Mouse (Mus musculus) liver, embryonic 14.5 days (tissue): Measurements from ENCODE around the gene Nup210. TPM values are rescaled to one million over a fixed set of nuclear protein-coding genes. Genes with fewer than 3 reads are reported as not detected.

ENCODE experiments used
- ATAC-seq: fragments of 200-750 bp; cut with Nextera tagmentation; 2 replicates; pipeline ENCODE4 v1.8.0; 2017; ENCODE audit warnings: moderate number of reproducible peaks, mild to moderate bottlenecking, moderate library complexity; ENCODE audit not compliant: insufficient read depth
- DNase-seq, 3 experiments: peaks; one replicate each; pipeline ENCODE4 v3.0.0-alpha.2; 2012 to 2013; ENCODE audit warnings: low read depth in 3 of 3, low spot score in 3 of 3
- H3K27ac ChIP-seq: fragments of 300-500 bp; sonication (generic); 2 replicates; pipeline ENCODE4 v1.5.1; 2014; ENCODE audit warnings: moderate library complexity, mild to moderate bottlenecking, control low read depth, inconsistent platforms
- H3K27me3 ChIP-seq: fragments of 300-500 bp; sonication (generic); 2 replicates; pipeline ENCODE4 v1.6.1; 2014; ENCODE audit warnings: mild to moderate bottlenecking, low read length, moderate library complexity; ENCODE audit not compliant: control insufficient read depth, insufficient read depth
- H3K36me3 ChIP-seq: fragments of 300-500 bp; sonication (generic); replicated peaks from 2 replicates; pipeline ENCODE4 v1.6.1; 2014; ENCODE audit warnings: low read depth; ENCODE audit not compliant: control insufficient read depth, insufficient read depth
- H3K4me1 ChIP-seq, 2 experiments: fragments of 200-500 bp in 1 of 2; fragments of 300-500 bp in 1 of 2; sonication (generic) in 1 of 2; replicated peaks; 2 replicates each; pipeline ENCODE4 v1.6.1; 2012 to 2014; ENCODE audit warnings: antibody characterized with exemption in 1 of 2, inconsistent platforms in 1 of 2, low read length in 1 of 2; ENCODE audit not compliant: control insufficient read depth in 2 of 2, insufficient read depth in 2 of 2
- H3K4me2 ChIP-seq: fragments of 300-500 bp; sonication (generic); 2 replicates; pipeline ENCODE4 v1.6.1; 2014; ENCODE audit warnings: low read depth, mild to moderate bottlenecking, control low read depth, moderate library complexity
- H3K4me3 ChIP-seq, 2 experiments: fragments of 200-500 bp in 1 of 2; fragments of 300-500 bp in 1 of 2; sonication (generic) in 1 of 2; 2 replicates each; pipeline ENCODE4 v1.5.1; 2012 to 2014; ENCODE audit warnings: low read depth in 2 of 2, low read length in 2 of 2, mild to moderate bottlenecking in 2 of 2, control low read depth in 1 of 2, inconsistent platforms in 1 of 2, moderate library complexity in 1 of 2; ENCODE audit not compliant: insufficient read depth in 1 of 2
- H3K9ac ChIP-seq: fragments of 300-500 bp; sonication (generic); replicated peaks from 2 replicates; pipeline ENCODE4 v1.6.1; 2014; ENCODE audit warnings: mild to moderate bottlenecking, control low read depth, moderate library complexity
- H3K9me3 ChIP-seq: fragments of 300-500 bp; sonication (generic); 2 replicates; pipeline ENCODE4 v1.6.1; 2016; ENCODE audit warnings: low read length, mixed read lengths; ENCODE audit not compliant: control insufficient read depth
- CTCF ChIP-seq: IDR thresholded peaks from 2 replicates; pipeline ENCODE4 v1.5.1; 2016; ENCODE audit warnings: antibody characterized with exemption, low read depth, control low read depth
- EP300 ChIP-seq: IDR thresholded peaks from 2 replicates; pipeline ENCODE4 v1.6.1; 2016; ENCODE audit warnings: antibody characterized with exemption, low read depth
- WGBS: fragments of 180-500 bp; shearing (Covaris S2); extraction: QIAGEN DNeasy Blood & Tissue Kit; methylation state at CpG from one replicate; pipeline ENCODE4 v1.1.7; 2014; ENCODE audit not compliant: insufficient replicate concordance; 5-methylcytosine and 5-hydroxymethylcytosine counted together
- polyA plus RNA-seq, 2 experiments: library from polyadenylated mRNA; depleted of rRNA in 1 of 2; stranded (reverse) in 1 of 2; unstranded in 1 of 2; fragments of >200 nt; fragmentation: Nextera tagmentation in 1 of 2; extraction: Ambion mirVana in 1 of 2; gene quantifications; 2 replicates each; pipeline versions ENCODE4 v1.2.1 to v1.2.3; 2012 to 2014

The Nup210 gene
- polyA plus RNA-seq, 2 experiments, result 32.4 to 35.1 TPM

GRCm38 (mm10) chr6:90999176-90999575, 117.5 kb downstream of the Nup210 start:
- Histone ChIP-seq H3K9me3 (no peaks in the 10 kb centered on the region), H3K9ac (no peak overlapping the region), H3K4me1 (peaks cover 29 to 44% of the 10 kb centered on the region in 2 experiments), H3K27me3 (no peaks in the 10 kb centered on the region), H3K36me3 (no peaks in the 10 kb centered on the region), H3K4me3 (no peak overlapping the region), H3K27ac (no peak overlapping the region), H3K4me2 (no peak overlapping the region)
- ATAC-seq (no peak), DNase-seq (no peak)
- WGBS, result 72% methylated on average over 4 of the region's 4 CpGs
- TF ChIP-seq EP300 (no peak), CTCF (no peak)

- no peak overlapping the region for H3K9ac ChIP-seq
- no peak overlapping the region for H3K4me3 ChIP-seq
- 80% methylated on average over 3 of the region's 3 CpGs for WGBS
- H3K9me3 ChIP-seq, result no peaks in the 10 kb centered on the region
- no peaks in the 10 kb centered on the region for H3K27me3 ChIP-seq
- no peak overlapping the region for H3K4me2 ChIP-seq
- no peak for TF ChIP-seq EP300
- no peak for TF ChIP-seq CTCF
- ATAC-seq (no peak), DNase-seq (no peak)
- H3K27ac ChIP-seq, result no peak overlapping the region
- H3K36me3 ChIP-seq, result no peaks in the 10 kb centered on the region
- peaks cover 11 to 34% of the 10 kb centered on the region in 2 experiments for H3K4me1 ChIP-seq
Observed at GRCm38 (mm10) chr6:90997025-90997424, 119.6 kb downstream of the Nup210 start.

GRCm38 (mm10) chr6:90996181-90996580, 120.4 kb downstream of the Nup210 start:
- Histone ChIP-seq H3K27ac (no peak overlapping the region), H3K36me3 (no peaks in the 10 kb centered on the region), H3K9ac (no peak overlapping the region), H3K9me3 (no peaks in the 10 kb centered on the region), H3K27me3 (no peaks in the 10 kb centered on the region), H3K4me3 (no peak overlapping the region), H3K4me1 (peaks cover 4 to 25% of the 10 kb centered on the region in 2 experiments), H3K4me2 (no peak overlapping the region)
- 72% methylated on average over 2 of the region's 2 CpGs for WGBS
- DNase-seq, result no peak
- no peak for ATAC-seq
- TF ChIP-seq EP300 (no peak), CTCF (no peak)

GRCm38 (mm10) chr6:90988648-90989317, 127.8 kb downstream of the Nup210 start, which contains the start of gene Iqsec1:
Iqsec1 (minus strand) TSS chr6:90988685.
- 1% methylated on average over 35 of the region's 39 CpGs for WGBS
- TF ChIP-seq EP300 (no peak), CTCF (peak; percentile 71)
- Histone ChIP-seq H3K36me3 (no peaks in the 10 kb centered on the region), H3K9me3 (no peaks in the 10 kb centered on the region), H3K4me1 (peaks cover 8 to 18% of the 10 kb centered on the region in 2 experiments; a peak in 3 of 4 replicates), H3K4me2 (peak within 1 kb of the TSS; percentile 97), H3K4me3 (peak within 1 kb of the TSS; percentile 69 to 78), H3K9ac (peak within 1 kb of the TSS; percentile 51), H3K27ac (peak within 1 kb of the TSS; percentile 38; the same call in 1 of the 2 replicates), H3K27me3 (peaks cover 29% of the 10 kb centered on the region)
- ATAC-seq (peak; percentile 96), DNase-seq (peak; percentile 87 to 97 (median 92))

- peak overlapping the region; percentile 63 to 78 for H3K4me3 ChIP-seq
- H3K36me3 ChIP-seq, result no peaks in the 10 kb centered on the region
- DNase-seq (no peak), ATAC-seq (peak; percentile 27)
- peaks cover 29% of the 10 kb centered on the region for H3K27me3 ChIP-seq
- no peak for TF ChIP-seq EP300
- TF ChIP-seq CTCF, result no peak
- peaks cover 8 to 18% of the 10 kb centered on the region in 2 experiments; a peak in 3 of 4 replicates for H3K4me1 ChIP-seq
- peak overlapping the region; percentile 97 for H3K4me2 ChIP-seq
- WGBS, result 0% methylated on average over 39 of the region's 59 CpGs
- peak overlapping the region; percentile 51 for H3K9ac ChIP-seq
- H3K9me3 ChIP-seq, result no peaks in the 10 kb centered on the region
- H3K27ac ChIP-seq, result no peak overlapping the region
Observed at GRCm38 (mm10) chr6:90988299-90988625, 128.4 kb downstream of the Nup210 start.
